Mouse (Mus musculus): Measurements from ENCODE around the gene Stim2. TPM values are rescaled to one million over a fixed set of nuclear protein-coding genes. Genes with fewer than 3 reads are reported as not detected.

Stim2 gene
- polyA plus RNA-seq, 1 experiment from 2014 or later: 20.3 TPM

- Histone ChIP-seq H3K9ac (replicated peaks) (no peak overlapping the region), H3K36me3 (no peaks in the 10 kb centered on the region), H3K4me2 (replicated peaks) (peak overlapping the region; percentile 44), H3K4me1 (replicated peaks) (peaks cover 31% of the 10 kb centered on the region), H3K4me3 (replicated peaks) (peak overlapping the region; percentile 29), H3K9me3 (no peaks in the 10 kb centered on the region), H3K27me3 (no peaks in the 10 kb centered on the region), H3K27ac (peak overlapping the region; percentile 19; the same call in 1 of the 2 replicates)
- ATAC-seq: peak; percentile 69; the same call in 1 of the 2 replicates
- 43% methylated on average over 12 of the region's 12 CpGs for WGBS
Observed at GRCm38 (mm10) chr5:54155227-54155776, 157.0 kb downstream of the Stim2 start.

GRCm38 (mm10) chr5:54155916-54156315 lies 157.6 kb downstream of the Stim2 start:
- 84% methylated on average over 4 of the region's 4 CpGs for WGBS
- no peak overlapping the region for H3K4me2 ChIP-seq (replicated peaks)
- H3K4me3 ChIP-seq (replicated peaks): no peak overlapping the region
- no peak overlapping the region for H3K27ac ChIP-seq
- peaks cover 31% of the 10 kb centered on the region for H3K4me1 ChIP-seq (replicated peaks)
- no peaks in the 10 kb centered on the region for H3K36me3 ChIP-seq
- ATAC-seq: peak; percentile 9; the same call in 1 of the 2 replicates
- no peak overlapping the region for H3K9ac ChIP-seq (replicated peaks)
- no peaks in the 10 kb centered on the region for H3K9me3 ChIP-seq
- no peaks in the 10 kb centered on the region for H3K27me3 ChIP-seq

- 81% methylated on average over 11 of the region's 11 CpGs for WGBS
- ATAC-seq: no peak
Observed at GRCm38 (mm10) chr5:54156944-54157527, 158.7 kb downstream of the Stim2 start.

GRCm38 (mm10) chr5:54158230-54158629 lies 159.9 kb downstream of the Stim2 start:
- peak; percentile 39; the same call in 1 of the 2 replicates for ATAC-seq
- peaks cover 31% of the 10 kb centered on the region for H3K4me1 ChIP-seq (replicated peaks)
- 40% methylated on average over 9 of the region's 9 CpGs for WGBS
- no peaks in the 10 kb centered on the region for H3K27me3 ChIP-seq
- H3K9ac ChIP-seq (replicated peaks): no peak overlapping the region
- no peaks in the 10 kb centered on the region for H3K9me3 ChIP-seq
- H3K27ac ChIP-seq: no peak overlapping the region
- no peaks in the 10 kb centered on the region for H3K36me3 ChIP-seq
- no peak overlapping the region for H3K4me3 ChIP-seq (replicated peaks)
- no peak overlapping the region for H3K4me2 ChIP-seq (replicated peaks)

More at GRCm38 (mm10) chr5:54156944-54157527, 158.7 kb downstream of the Stim2 start:
- no peaks in the 10 kb centered on the region for H3K27me3 ChIP-seq
- no peaks in the 10 kb centered on the region for H3K36me3 ChIP-seq
- H3K27ac ChIP-seq: no peak overlapping the region
- H3K9me3 ChIP-seq: no peaks in the 10 kb centered on the region
- H3K4me3 ChIP-seq (replicated peaks): no peak overlapping the region
- H3K4me1 ChIP-seq (replicated peaks): peaks cover 31% of the 10 kb centered on the region
- H3K9ac ChIP-seq (replicated peaks): no peak overlapping the region
- no peak overlapping the region for H3K4me2 ChIP-seq (replicated peaks)

- WGBS: 3% methylated on average over 6 of the region's 6 CpGs
- Histone ChIP-seq H3K9me3 (no peaks in the 10 kb centered on the region), H3K36me3 (no peaks in the 10 kb centered on the region), H3K27me3 (no peaks in the 10 kb centered on the region), H3K9ac (replicated peaks) (peak overlapping the region; percentile 20; the same call in 1 of the 2 replicates), H3K4me2 (replicated peaks) (peak overlapping the region; percentile 7; the same call in 1 of the 2 replicates), H3K4me3 (replicated peaks) (no peak overlapping the region), H3K4me1 (replicated peaks) (peaks cover 35% of the 10 kb centered on the region), H3K27ac (peak overlapping the region; percentile 56; the same call in 1 of the 2 replicates)
- no peak for ATAC-seq
Observed at GRCm38 (mm10) chr5:54159156-54159793, 161.0 kb downstream of the Stim2 start.

GRCm38 (mm10) chr5:54160561-54160960 lies 162.3 kb downstream of the Stim2 start:
- Histone ChIP-seq H3K36me3 (no peaks in the 10 kb centered on the region), H3K9me3 (no peaks in the 10 kb centered on the region), H3K4me3 (replicated peaks) (no peak overlapping the region), H3K4me2 (replicated peaks) (no peak overlapping the region), H3K27ac (no peak overlapping the region), H3K9ac (replicated peaks) (no peak overlapping the region), H3K27me3 (no peaks in the 10 kb centered on the region), H3K4me1 (replicated peaks) (peaks cover 27% of the 10 kb centered on the region)
- 94% methylated on average over 4 of the region's 4 CpGs for WGBS
- no peak for ATAC-seq

GRCm38 (mm10) chr5:54163890-54164289 lies 165.6 kb downstream of the Stim2 start:
- 0 out of 2 replicates have a peak, but pooled peaks have one; percentile 11 for ATAC-seq
- H3K9ac ChIP-seq (replicated peaks): no peak overlapping the region
- H3K36me3 ChIP-seq: no peaks in the 10 kb centered on the region
- no peaks in the 10 kb centered on the region for H3K27me3 ChIP-seq
- no peak overlapping the region for H3K27ac ChIP-seq
- peaks cover 14% of the 10 kb centered on the region for H3K4me1 ChIP-seq (replicated peaks)
- H3K4me2 ChIP-seq (replicated peaks): no peak overlapping the region
- no peak overlapping the region for H3K4me3 ChIP-seq (replicated peaks)
- no peaks in the 10 kb centered on the region for H3K9me3 ChIP-seq
- WGBS: 81% methylated on average over 4 of the region's 4 CpGs

Other genes with a start within 250 kb of the Stim2 start
- gene Tbc1d19, start 188.9 kb upstream of the Stim2 start, polyA plus RNA-seq (2015; fragmentation: Nextera tagmentation; extraction: Ambion mirVana): 69.1 and 69.3 TPM in 2 replicates